Mouse (Mus musculus) myocyte (in vitro differentiated cells): ENCODE data around the gene Negr1. TPM values are rescaled to one million over a fixed set of nuclear protein-coding genes. Genes with fewer than 3 reads are reported as not detected.

ENCODE experiments used
- H3K27me3 ChIP-seq: one replicate; pipeline ENCODE4 v1.6.1; 2011; ENCODE audit not compliant: control insufficient read depth, insufficient read depth, insufficient read length
- H3K36me3 ChIP-seq: one replicate; pipeline ENCODE4 v1.6.1; 2011; ENCODE audit not compliant: control insufficient read depth, insufficient read depth
- H3K4me2 ChIP-seq: one replicate; pipeline ENCODE4 v1.6.1; 2011; ENCODE audit warnings: low read depth, control low read depth
- H3K4me3 ChIP-seq: one replicate; pipeline ENCODE4 v1.5.1; 2011; ENCODE audit warnings: mild to moderate bottlenecking, control low read depth, moderate library complexity
- H3K79me2 ChIP-seq: one replicate; pipeline ENCODE4 v1.6.1; 2011; ENCODE audit not compliant: control insufficient read depth, insufficient read depth
- H3ac ChIP-seq: one replicate; pipeline ENCODE4 v1.6.1; 2011; ENCODE audit not compliant: control insufficient read depth, insufficient read length
- CEBPB ChIP-seq: IDR thresholded peaks from 2 replicates; pipeline ENCODE4 v1.6.1; 2011; ENCODE audit warnings: mild to moderate bottlenecking, moderate library complexity; ENCODE audit not compliant: poor library complexity, insufficient read depth, severe bottlenecking
- E2F4 ChIP-seq: IDR thresholded peaks from one replicate; pipeline ENCODE4 v1.6.1; 2011; ENCODE audit warnings: mild to moderate bottlenecking, control low read depth, moderate library complexity; ENCODE audit not compliant: insufficient read depth
- MYOG ChIP-seq, 3 experiments: IDR thresholded peaks; one replicate each; pipeline ENCODE4 v1.6.1; 2011; ENCODE audit warnings: control low read depth in 2 of 3, low read depth in 2 of 3, mild to moderate bottlenecking in 2 of 3; ENCODE audit not compliant: insufficient read length in 2 of 3, control insufficient read depth in 1 of 3, insufficient read depth in 1 of 3
- POLR2A ChIP-seq: IDR thresholded peaks from one replicate; pipeline ENCODE4 v1.6.1; 2011; ENCODE audit warnings: low read depth, mild to moderate bottlenecking, control low read depth, moderate library complexity; ENCODE audit not compliant: insufficient read length
- POLR2AphosphoS2 ChIP-seq: IDR thresholded peaks from one replicate; pipeline ENCODE4 v1.6.1; 2011; ENCODE audit warnings: low read depth, control low read depth; ENCODE audit not compliant: insufficient read length
- REST ChIP-seq: IDR thresholded peaks from one replicate; pipeline ENCODE4 v1.6.1; 2011; ENCODE audit warnings: mild to moderate bottlenecking, control low read depth, moderate library complexity; ENCODE audit not compliant: insufficient read depth, insufficient read length
- SRF ChIP-seq: IDR thresholded peaks from one replicate; pipeline ENCODE4 v1.6.1; 2011; ENCODE audit warnings: low read depth; ENCODE audit not compliant: control insufficient read depth, insufficient read length
- TCF12 ChIP-seq: IDR thresholded peaks from one replicate; pipeline ENCODE4 v1.6.1; 2011; ENCODE audit warnings: mild to moderate bottlenecking, control low read depth; ENCODE audit not compliant: poor library complexity, insufficient read depth, severe bottlenecking
- USF1 ChIP-seq: IDR thresholded peaks from one replicate; pipeline ENCODE4 v1.6.1; 2011; ENCODE audit warnings: low read depth, mild to moderate bottlenecking, control low read depth, moderate library complexity
- polyA plus RNA-seq: library from polyadenylated mRNA; unstranded; fragments of >200 nt; fragmentation: generic; extraction: Trizol; gene quantifications from one replicate; pipeline ENCODE4 v1.2.1, GENCODE M21; 2012; ENCODE audit warnings: missing spikeins

The Negr1 gene
- polyA plus RNA-seq, 1 experiment = 0.01 TPM

DNA sequence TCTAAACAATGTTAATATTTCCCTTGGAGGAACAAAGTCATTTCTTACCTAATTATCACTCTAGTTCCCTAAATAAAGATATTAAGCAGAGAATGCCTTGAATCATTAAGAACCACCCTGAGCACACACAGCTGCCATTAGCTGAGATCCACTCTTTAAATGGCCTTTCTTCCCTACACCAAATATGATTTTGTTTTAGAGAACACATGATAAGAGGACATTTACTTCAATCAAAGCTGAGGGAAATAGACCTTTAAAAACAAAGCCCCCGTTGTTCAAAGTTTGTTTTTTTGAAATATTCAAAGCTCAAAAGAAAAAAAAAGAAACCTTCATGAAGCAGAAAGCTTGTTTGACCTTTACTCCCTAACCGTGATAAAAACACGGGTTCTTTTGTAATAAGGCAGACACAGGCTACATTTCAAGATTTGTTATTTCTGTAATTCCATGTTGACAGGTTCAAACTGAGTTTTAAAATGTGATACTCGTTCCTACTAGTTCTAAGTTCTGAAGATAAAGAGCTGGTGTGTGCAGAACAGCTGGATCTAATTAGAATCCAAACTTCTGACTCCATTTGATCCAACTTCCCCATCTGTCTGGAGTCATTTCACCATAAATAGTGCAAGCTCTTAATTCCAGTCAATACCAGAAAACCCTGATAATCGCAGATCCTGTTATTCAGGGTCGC, 544.1 kb downstream of the Negr1 start:
- Histone ChIP-seq H3K36me3 (no peaks in the 10 kb centered on the region), H3K27me3 (no peaks in the 10 kb centered on the region), H3ac (no peak overlapping the region), H3K4me2 (no peak overlapping the region), H3K79me2 (no peaks in the 10 kb centered on the region), H3K4me3 (no peak overlapping the region)
- TF ChIP-seq MYOG (IDR thresholded peaks at IDR 0.05; ENCODE audit: control insufficient read depth in 1 of 3, insufficient read depth in 1 of 3, insufficient read length in 2 of 3, low read depth in 2 of 3) (no peak), SRF (no peak)

GRCm38 (mm10) chr3:157108156-157108555, 546.6 kb downstream of the Negr1 start:
- Histone ChIP-seq H3K79me2 (no peaks in the 10 kb centered on the region), H3ac (no peak overlapping the region), H3K4me2 (no peak overlapping the region), H3K36me3 (no peaks in the 10 kb centered on the region), H3K4me3 (no peak overlapping the region), H3K27me3 (no peaks in the 10 kb centered on the region)
- TF ChIP-seq POLR2AphosphoS2 (no peak), USF1 (no peak), REST (no peak)

- Histone ChIP-seq H3K36me3 (no peaks in the 10 kb centered on the region), H3K27me3 (no peaks in the 10 kb centered on the region), H3K4me2 (no peak overlapping the region), H3K4me3 (no peak overlapping the region), H3ac (no peak overlapping the region), H3K79me2 (no peaks in the 10 kb centered on the region)
- no peak for TF ChIP-seq POLR2AphosphoS2
Measured at GRCm38 (mm10) chr3:157109308-157109707, 547.7 kb downstream of the Negr1 start.

GRCm38 (mm10) chr3:157115105-157115760, 553.6 kb downstream of the Negr1 start:
- Histone ChIP-seq H3K27me3 (no peaks in the 10 kb centered on the region), H3K79me2 (no peaks in the 10 kb centered on the region), H3K4me2 (no peak overlapping the region), H3K4me3 (no peak overlapping the region), H3ac (no peak overlapping the region), H3K36me3 (no peaks in the 10 kb centered on the region)
- TF ChIP-seq POLR2A (no peak), SRF (no peak), POLR2AphosphoS2 (no peak), USF1 (no peak), MYOG (IDR thresholded peaks at IDR 0.05; ENCODE audit: control insufficient read depth in 1 of 3, insufficient read depth in 1 of 3, insufficient read length in 2 of 3, low read depth in 2 of 3) (no peak), CEBPB (no peak)

DNA sequence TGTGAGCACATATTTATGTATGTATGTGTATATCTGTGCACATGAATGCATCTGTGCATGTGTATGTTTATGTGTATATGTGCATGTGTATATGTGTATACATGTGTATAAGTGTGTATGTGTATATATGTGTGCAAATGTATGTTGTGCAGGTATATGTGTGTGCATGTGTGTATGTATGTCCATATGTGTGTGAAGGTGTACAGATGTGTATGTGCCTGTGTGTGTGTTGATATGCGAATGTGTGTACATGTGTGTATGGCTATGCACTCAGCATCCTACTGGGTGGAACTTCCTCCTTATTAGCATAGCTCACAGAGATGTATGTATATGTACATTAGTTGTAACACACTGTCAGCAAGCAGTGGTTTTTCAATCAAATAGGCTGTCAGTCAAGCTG, 554.4 kb downstream of the Negr1 start:
- no peaks in the 10 kb centered on the region for H3K36me3 ChIP-seq
- no peaks in the 10 kb centered on the region for H3K79me2 ChIP-seq
- no peak overlapping the region for H3K4me3 ChIP-seq
- TF ChIP-seq CEBPB (no peak), REST (no peak), TCF12 (no peak), USF1 (no peak), MYOG (IDR thresholded peaks at IDR 0.05; ENCODE audit: control insufficient read depth in 1 of 3, insufficient read depth in 1 of 3, insufficient read length in 2 of 3, low read depth in 2 of 3) (no peak), POLR2A (no peak), POLR2AphosphoS2 (no peak)
- no peak overlapping the region for H3K4me2 ChIP-seq
- no peaks in the 10 kb centered on the region for H3K27me3 ChIP-seq
- no peak overlapping the region for H3ac ChIP-seq

GRCm38 (mm10) chr3:157119916-157120315, 558.3 kb downstream of the Negr1 start:
- H3ac ChIP-seq = no peak overlapping the region
- no peaks in the 10 kb centered on the region for H3K79me2 ChIP-seq
- H3K27me3 ChIP-seq = no peaks in the 10 kb centered on the region
- H3K4me2 ChIP-seq = no peak overlapping the region
- H3K36me3 ChIP-seq = no peaks in the 10 kb centered on the region
- TF ChIP-seq E2F4 (no peak), SRF (no peak)
- H3K4me3 ChIP-seq = no peak overlapping the region
